ENCODE assay signal across 18 mouse cellular contexts in the genomic region with DNA sequence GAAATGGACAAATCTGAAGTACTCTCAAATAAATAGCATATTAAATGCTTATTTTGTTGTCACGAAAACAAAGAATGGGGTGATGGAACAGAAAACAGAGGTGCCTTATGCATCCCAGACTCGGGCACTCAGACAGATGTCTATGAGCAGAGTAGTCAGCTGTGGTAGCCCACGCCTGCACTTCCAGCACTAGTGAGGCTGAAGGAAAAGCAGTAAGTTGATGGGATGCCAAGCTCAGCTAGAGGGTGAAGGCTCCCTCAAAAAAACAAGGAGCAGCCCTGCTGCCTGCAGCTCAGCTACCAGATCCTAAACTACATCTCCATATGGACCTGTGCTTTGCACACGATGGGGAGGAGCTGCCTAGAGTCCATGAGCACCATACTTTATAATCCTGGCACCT.
"Had no signal": no experiment of that assay in that cellular context is flagged by ENCODE, and none has a peak within 500 bp of the region (broad histone marks: within the 10 kb centered on the region; RNA-seq: fewer than 3 reads in every experiment).

No protein-coding gene starts in this region.

- H3K4me3 ChIP-seq: liver, embryonic 15.5 days; lung, embryonic 15.5 days; megakaryocyte, embryonic 14.5 days; midbrain, embryonic 13.5 days; midbrain, embryonic 15.5 days; neural tube, embryonic 13.5 days; neural tube, embryonic 15.5 days; stomach, embryonic 15.5 days had no signal

- H3K27ac ChIP-seq: liver, embryonic 15.5 days; lung, embryonic 15.5 days; macrophage; midbrain, embryonic 13.5 days; midbrain, embryonic 15.5 days; neural tube, embryonic 13.5 days; neural tube, embryonic 15.5 days; stomach, embryonic 15.5 days; stomach, postnatal 0 days had no signal

- H3K4me1 ChIP-seq: liver, embryonic 15.5 days; lung, embryonic 15.5 days; megakaryocyte, embryonic 14.5 days; midbrain, embryonic 13.5 days; midbrain, embryonic 15.5 days; neural tube, embryonic 13.5 days; neural tube, embryonic 15.5 days; stomach, embryonic 15.5 days had no signal

- ATAC-seq: liver, postnatal 0 days; lung, postnatal 0 days; midbrain, embryonic 13.5 days; midbrain, embryonic 15.5 days had no signal

- DNase-seq: liver, postnatal 0 days; lung, adult 2 months; lung, postnatal 14 days; lung, postnatal 36 days; right cerebral cortex, postnatal 14 days; thymus, adult 2 months; thymus, postnatal 25 days had no signal
